Mouse (Mus musculus) forebrain, embryonic 15.5 days (tissue): Measurements from ENCODE around the gene Faxc. TPM values are rescaled to one million over a fixed set of nuclear protein-coding genes. Genes with fewer than 3 reads are reported as not detected.
A peak's percentile ranks its signal among the peaks of the same experiment; 100 is the strongest.

Source experiments
- ATAC-seq: fragments of 200-750 bp; cut with Nextera tagmentation; replicated peaks from 2 replicates; pipeline ENCODE4 v1.8.0; 2017; ENCODE audit warnings: mild to moderate bottlenecking, moderate TSS enrichment, moderate library complexity
- H3K27ac ChIP-seq: fragments of 300-500 bp; sonication (generic); replicated peaks from 2 replicates; pipeline ENCODE4 v1.5.1; 2015; ENCODE audit warnings: mild to moderate bottlenecking, inconsistent platforms
- H3K27me3 ChIP-seq: fragments of 300-500 bp; sonication (generic); 2 replicates; pipeline ENCODE4 v1.6.1; 2015; ENCODE audit warnings: inconsistent platforms
- H3K36me3 ChIP-seq: fragments of 300-500 bp; sonication (generic); 2 replicates; pipeline ENCODE4 v1.6.1; 2015; ENCODE audit warnings: mild to moderate bottlenecking, inconsistent platforms
- H3K4me1 ChIP-seq: fragments of 300-500 bp; sonication (generic); 2 replicates; pipeline ENCODE4 v1.6.1; 2015; ENCODE audit warnings: inconsistent platforms
- H3K4me2 ChIP-seq: fragments of 300-500 bp; sonication (generic); replicated peaks from 2 replicates; pipeline ENCODE4 v1.6.1; 2015; ENCODE audit warnings: mild to moderate bottlenecking, inconsistent platforms
- H3K4me3 ChIP-seq: fragments of 300-500 bp; sonication (generic); 2 replicates; pipeline ENCODE4 v1.5.1; 2015; ENCODE audit warnings: mild to moderate bottlenecking, inconsistent platforms
- H3K9ac ChIP-seq: fragments of 300-500 bp; sonication (generic); replicated peaks from 2 replicates; pipeline ENCODE4 v1.6.1; 2015; ENCODE audit warnings: mild to moderate bottlenecking, inconsistent platforms
- H3K9me3 ChIP-seq: fragments of 300-500 bp; sonication (generic); 2 replicates; pipeline ENCODE4 v1.6.1; 2016; ENCODE audit warnings: inconsistent platforms
- WGBS: fragments of 180-500 bp; shearing (Covaris S2); methylation state at CpG from one replicate; pipeline ENCODE4 v1.1.7; 2015; ENCODE audit warnings: mixed read lengths; 5-methylcytosine and 5-hydroxymethylcytosine counted together
- polyA plus RNA-seq: library from polyadenylated mRNA; unstranded; fragments of >200 nt; fragmentation: Nextera tagmentation; extraction: Ambion mirVana; gene quantifications from 2 replicates; pipeline ENCODE4 v1.2.1, GENCODE M21; 2015

Gene Faxc
- polyA plus RNA-seq: 16.5 and 17.5 TPM in 2 replicates

GRCm38 (mm10) chr4:21930971-21931771 is at the start of gene Faxc:
Gene Faxc, plus strand, starts transcription at chr4:21931329.
- Histone ChIP-seq H3K4me1 (peaks cover 25% of the 10 kb centered on the region), H3K4me2 (peak within 1 kb of the TSS; percentile 72), H3K9ac (peak within 1 kb of the TSS; percentile 99), H3K27ac (peak within 1 kb of the TSS; percentile 95), H3K4me3 (peak within 1 kb of the TSS; percentile 82), H3K36me3 (no peaks in the 10 kb centered on the region), H3K9me3 (no peaks in the 10 kb centered on the region), H3K27me3 (no peaks in the 10 kb centered on the region)
- peak; percentile 90 for ATAC-seq
- WGBS: under 1% methylated on average over 79 of the region's 83 CpGs

- Histone ChIP-seq H3K27ac (no peak overlapping the region), H3K27me3 (no peaks in the 10 kb centered on the region), H3K4me3 (no peak overlapping the region), H3K4me2 (no peak overlapping the region), H3K4me1 (peaks cover 3% of the 10 kb centered on the region; the same call in 1 of the 2 replicates), H3K36me3 (no peaks in the 10 kb centered on the region), H3K9me3 (no peaks in the 10 kb centered on the region), H3K9ac (no peak overlapping the region)
- ATAC-seq: no peak
- 94% methylated on average over 6 of the region's 6 CpGs for WGBS
Measured at GRCm38 (mm10) chr4:21882806-21883205, 48.3 kb upstream of the Faxc start.

- Histone ChIP-seq H3K36me3 (no peaks in the 10 kb centered on the region), H3K4me1 (no peaks in the 10 kb centered on the region), H3K9me3 (no peaks in the 10 kb centered on the region), H3K4me2 (no peak overlapping the region), H3K27me3 (no peaks in the 10 kb centered on the region), H3K4me3 (no peak overlapping the region), H3K9ac (no peak overlapping the region), H3K27ac (no peak overlapping the region)
- ATAC-seq: no peak
- 86% methylated on average over 8 of the region's 8 CpGs for WGBS
Measured at GRCm38 (mm10) chr4:21885831-21886230, 45.3 kb upstream of the Faxc start.

GRCm38 (mm10) chr4:21931772-21932630 is 872 bp downstream of the Faxc start:
- Histone ChIP-seq H3K4me1 (peaks cover 25% of the 10 kb centered on the region), H3K4me3 (peak overlapping the region; percentile 82), H3K27me3 (no peaks in the 10 kb centered on the region), H3K9ac (peak overlapping the region; percentile 99), H3K4me2 (peak overlapping the region; percentile 72), H3K36me3 (0 out of 2 replicates have a peak, but pooled peaks cover 4% of the 10 kb centered on the region), H3K9me3 (no peaks in the 10 kb centered on the region), H3K27ac (peak overlapping the region; percentile 95)
- ATAC-seq: peak; percentile 47
- 6% methylated on average over 23 of the region's 23 CpGs for WGBS

GRCm38 (mm10) chr4:21935378-21935777 is 4.2 kb downstream of the Faxc start:
- no peak for ATAC-seq
- H3K9me3 ChIP-seq: no peaks in the 10 kb centered on the region
- no peak overlapping the region for H3K27ac ChIP-seq
- no peak overlapping the region for H3K9ac ChIP-seq
- no peaks in the 10 kb centered on the region for H3K27me3 ChIP-seq
- peaks cover 25% of the 10 kb centered on the region for H3K4me1 ChIP-seq
- 0 out of 2 replicates have a peak, but pooled peaks cover 7% of the 10 kb centered on the region for H3K36me3 ChIP-seq
- no peak overlapping the region for H3K4me3 ChIP-seq
- no peak overlapping the region for H3K4me2 ChIP-seq
- WGBS: 92% methylated on average over 2 of the region's 2 CpGs

GRCm38 (mm10) chr4:21936424-21936823 is 5.3 kb downstream of the Faxc start:
- Histone ChIP-seq H3K4me1 (peaks cover 21% of the 10 kb centered on the region), H3K27ac (no peak overlapping the region), H3K27me3 (no peaks in the 10 kb centered on the region), H3K9ac (no peak overlapping the region), H3K4me2 (no peak overlapping the region), H3K36me3 (0 out of 2 replicates have a peak, but pooled peaks cover 7% of the 10 kb centered on the region), H3K4me3 (no peak overlapping the region), H3K9me3 (no peaks in the 10 kb centered on the region)
- ATAC-seq: no peak
- WGBS: 96% methylated on average over 9 of the region's 9 CpGs

GRCm38 (mm10) chr4:21937890-21938289 is 6.8 kb downstream of the Faxc start:
- H3K9ac ChIP-seq: no peak overlapping the region
- H3K36me3 ChIP-seq: 0 out of 2 replicates have a peak, but pooled peaks cover 7% of the 10 kb centered on the region
- H3K27ac ChIP-seq: no peak overlapping the region
- no peaks in the 10 kb centered on the region for H3K9me3 ChIP-seq
- 86% methylated on average over 8 of the region's 8 CpGs for WGBS
- no peak overlapping the region for H3K4me2 ChIP-seq
- H3K4me3 ChIP-seq: no peak overlapping the region
- peaks cover 14% of the 10 kb centered on the region for H3K4me1 ChIP-seq
- H3K27me3 ChIP-seq: no peaks in the 10 kb centered on the region
- no peak for ATAC-seq

GRCm38 (mm10) chr4:21944672-21945071 is 13.5 kb downstream of the Faxc start:
- Histone ChIP-seq H3K27ac (no peak overlapping the region), H3K9me3 (no peaks in the 10 kb centered on the region), H3K4me3 (no peak overlapping the region), H3K4me1 (no peaks in the 10 kb centered on the region), H3K27me3 (no peaks in the 10 kb centered on the region), H3K9ac (no peak overlapping the region), H3K4me2 (no peak overlapping the region), H3K36me3 (peaks cover 26% of the 10 kb centered on the region; the same call in 1 of the 2 replicates)
- ATAC-seq: no peak
- 89% methylated on average over 3 of the region's 3 CpGs for WGBS

- H3K9ac ChIP-seq: no peak overlapping the region
- no peak overlapping the region for H3K4me3 ChIP-seq
- 39% methylated on average over 6 of the region's 6 CpGs for WGBS
- no peak overlapping the region for H3K4me2 ChIP-seq
- H3K27me3 ChIP-seq: no peaks in the 10 kb centered on the region
- no peaks in the 10 kb centered on the region for H3K4me1 ChIP-seq
- H3K9me3 ChIP-seq: no peaks in the 10 kb centered on the region
- H3K27ac ChIP-seq: peak overlapping the region; percentile 51; the same call in 1 of the 2 replicates
- ATAC-seq: peak; percentile 51; the same call in 1 of the 2 replicates
- peaks cover 16% of the 10 kb centered on the region for H3K36me3 ChIP-seq
Measured at GRCm38 (mm10) chr4:21951444-21951843, 20.3 kb downstream of the Faxc start.

GRCm38 (mm10) chr4:21952255-21952654 is 21.1 kb downstream of the Faxc start:
- Histone ChIP-seq H3K9ac (no peak overlapping the region), H3K27ac (no peak overlapping the region), H3K4me3 (no peak overlapping the region), H3K4me1 (no peaks in the 10 kb centered on the region), H3K4me2 (no peak overlapping the region), H3K27me3 (no peaks in the 10 kb centered on the region), H3K36me3 (peaks cover 14% of the 10 kb centered on the region), H3K9me3 (no peaks in the 10 kb centered on the region)
- WGBS: 79% methylated on average over 2 of the region's 2 CpGs
- no peak for ATAC-seq

- 61% methylated on average over 7 of the region's 7 CpGs for WGBS
- peak; percentile 68 for ATAC-seq
Measured at GRCm38 (mm10) chr4:21957570-21958321, 26.6 kb downstream of the Faxc start.

More at GRCm38 (mm10) chr4:21957570-21958321, 26.6 kb downstream of the Faxc start:
- H3K4me3 ChIP-seq: no peak overlapping the region
- H3K4me1 ChIP-seq: no peaks in the 10 kb centered on the region
- no peak overlapping the region for H3K9ac ChIP-seq
- H3K27me3 ChIP-seq: no peaks in the 10 kb centered on the region
- H3K36me3 ChIP-seq: peaks cover 11% of the 10 kb centered on the region
- H3K27ac ChIP-seq: no peak overlapping the region
- H3K9me3 ChIP-seq: no peaks in the 10 kb centered on the region
- no peak overlapping the region for H3K4me2 ChIP-seq
